Mouse (Mus musculus) midbrain, postnatal 0 days (tissue): Measurements from ENCODE around the gene Fitm2. TPM values are rescaled to one million over a fixed set of nuclear protein-coding genes. Genes with fewer than 3 reads are reported as not detected.
A peak's percentile ranks its signal among the peaks of the same experiment; 100 is the strongest.

Experiments
- ATAC-seq: fragments of 200-750 bp; cut with Nextera tagmentation; 2 replicates; pipeline ENCODE4 v1.8.0; 2017; ENCODE audit warnings: moderate number of reproducible peaks, mild to moderate bottlenecking, moderate TSS enrichment, moderate library complexity; ENCODE audit not compliant: low FRiP score
- DNase-seq: peaks from one replicate; pipeline ENCODE4 v3.0.0-alpha.2; 2015; ENCODE audit warnings: low spot score
- H3K27ac ChIP-seq: fragments of 300-500 bp; sonication (generic); 2 replicates; pipeline ENCODE4 v1.5.1; 2014; ENCODE audit warnings: low read depth, mild to moderate bottlenecking, low read length, mixed read lengths
- H3K27me3 ChIP-seq: fragments of 300-500 bp; sonication (generic); 2 replicates; pipeline ENCODE4 v1.6.1; 2014; ENCODE audit warnings: low read length, control low read depth, mixed read lengths; ENCODE audit not compliant: insufficient read depth
- H3K36me3 ChIP-seq: fragments of 300-500 bp; sonication (generic); 2 replicates; pipeline ENCODE4 v1.6.1; 2014; ENCODE audit warnings: low read length, control low read depth, mixed read lengths; ENCODE audit not compliant: insufficient read depth
- H3K4me1 ChIP-seq: fragments of 300-500 bp; sonication (generic); 2 replicates; pipeline ENCODE4 v1.6.1; 2014; ENCODE audit warnings: mild to moderate bottlenecking, control low read depth, antibody characterized with exemption, low read length, mixed read lengths; ENCODE audit not compliant: insufficient read depth
- H3K4me2 ChIP-seq: fragments of 300-500 bp; sonication (generic); 2 replicates; pipeline ENCODE4 v1.6.1; 2014; ENCODE audit warnings: low read depth, mild to moderate bottlenecking, low read length, mixed read lengths; ENCODE audit not compliant: poor library complexity, severe bottlenecking
- H3K4me3 ChIP-seq: fragments of 300-500 bp; sonication (generic); 2 replicates; pipeline ENCODE4 v1.5.1; 2014; ENCODE audit warnings: low read depth, mild to moderate bottlenecking, low read length, moderate library complexity
- H3K9ac ChIP-seq: fragments of 300-500 bp; sonication (generic); replicated peaks from 2 replicates; pipeline ENCODE4 v1.6.1; 2014; ENCODE audit warnings: mild to moderate bottlenecking, low read length, moderate library complexity, mixed read lengths; ENCODE audit not compliant: poor library complexity, severe bottlenecking
- H3K9me3 ChIP-seq: fragments of 300-500 bp; sonication (generic); 2 replicates; pipeline ENCODE4 v1.6.1; 2016; ENCODE audit warnings: low read length, control low read depth
- CTCF ChIP-seq: IDR thresholded peaks from 2 replicates; pipeline ENCODE4 v1.5.1; 2016; ENCODE audit warnings: antibody characterized with exemption, mild to moderate bottlenecking
- WGBS: fragments of 180-500 bp; shearing (Covaris S2); extraction: QIAGEN DNeasy Blood & Tissue Kit; methylation state at CpG from one replicate; pipeline ENCODE4 v1.1.7; 2014; 5-methylcytosine and 5-hydroxymethylcytosine counted together
- polyA plus RNA-seq: library from polyadenylated mRNA; unstranded; fragments of >200 nt; fragmentation: Nextera tagmentation; extraction: Ambion mirVana; gene quantifications from 2 replicates; pipeline ENCODE4 v1.2.1, GENCODE M21; 2015
- total RNA-seq: library from RNA; depleted of rRNA; stranded (reverse); fragments of >200 nt; gene quantifications from 2 replicates; pipeline ENCODE4 v1.2.3, GENCODE M21; 2014

The Fitm2 gene
- total and polyA plus RNA-seq, 2 experiments from 2014 or later, result 15.4 to 29.9 TPM

- no peak; the same call in 1 of the 2 replicates for ATAC-seq
Observed at GRCm38 (mm10) chr2:163481539-163482029, 9.2 kb upstream of the Fitm2 start.

DNA sequence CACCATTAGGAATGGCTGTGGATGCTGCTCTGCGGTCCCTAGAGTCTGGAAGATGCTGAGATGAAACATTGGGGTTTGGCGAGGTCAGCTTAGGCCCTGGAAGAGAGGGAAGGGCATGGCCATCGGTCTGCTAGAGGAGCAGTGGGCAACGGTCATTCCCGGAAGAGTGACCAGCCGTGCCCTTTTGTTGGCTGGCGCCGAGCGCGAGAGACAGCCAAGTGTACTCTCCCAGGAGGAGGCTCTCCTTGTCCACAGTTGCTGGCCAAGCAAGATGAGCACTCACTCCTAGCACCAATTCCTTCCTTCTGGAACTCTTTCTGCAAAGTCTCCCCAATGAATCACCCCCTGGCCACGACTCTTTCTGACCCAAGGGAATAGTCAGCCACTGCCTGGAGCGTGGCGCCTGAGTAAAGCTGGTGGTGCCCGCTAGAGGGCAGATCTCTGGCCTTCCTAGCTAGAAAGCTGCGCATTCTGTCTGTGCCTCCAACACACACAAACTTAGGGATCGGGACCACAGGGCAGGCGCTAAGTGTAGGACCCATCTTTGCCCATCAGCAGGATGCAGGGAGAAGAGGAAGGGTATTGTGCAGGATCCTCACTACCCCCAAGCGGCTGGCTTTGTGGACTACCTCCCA, 7.9 kb upstream of the Fitm2 start:
- WGBS, result 53% methylated on average over 18 of the region's 18 CpGs
- DNase-seq (no peak), ATAC-seq (no peak)
- TF ChIP-seq CTCF, result peak; percentile 46; the same call in 1 of the 2 replicates
- no peaks in the 10 kb centered on the region for H3K36me3 ChIP-seq
- H3K27me3 ChIP-seq, result peaks cover 8% of the 10 kb centered on the region; the same call in 1 of the 2 replicates
- H3K4me2 ChIP-seq, result no peak overlapping the region
- H3K4me3 ChIP-seq, result no peak overlapping the region
- no peak overlapping the region for H3K27ac ChIP-seq
- no peaks in the 10 kb centered on the region for H3K4me1 ChIP-seq
- no peak overlapping the region for H3K9ac ChIP-seq
- no peaks in the 10 kb centered on the region for H3K9me3 ChIP-seq

More at GRCm38 (mm10) chr2:163481539-163482029, 9.2 kb upstream of the Fitm2 start:
- H3K9me3 ChIP-seq, result no peaks in the 10 kb centered on the region
- TF ChIP-seq CTCF, result peak; percentile 56
- H3K4me3 ChIP-seq, result peak overlapping the region; percentile 23
- H3K36me3 ChIP-seq, result no peaks in the 10 kb centered on the region
- no peaks in the 10 kb centered on the region for H3K4me1 ChIP-seq
- H3K9ac ChIP-seq, result peak overlapping the region; percentile 52; the same call in 1 of the 2 replicates
- peaks cover 8% of the 10 kb centered on the region; the same call in 1 of the 2 replicates for H3K27me3 ChIP-seq
- DNase-seq, result no peak
- 5% methylated on average over 21 of the region's 21 CpGs for WGBS
- H3K27ac ChIP-seq, result no peak overlapping the region
- H3K4me2 ChIP-seq, result peak overlapping the region; percentile 49

DNA sequence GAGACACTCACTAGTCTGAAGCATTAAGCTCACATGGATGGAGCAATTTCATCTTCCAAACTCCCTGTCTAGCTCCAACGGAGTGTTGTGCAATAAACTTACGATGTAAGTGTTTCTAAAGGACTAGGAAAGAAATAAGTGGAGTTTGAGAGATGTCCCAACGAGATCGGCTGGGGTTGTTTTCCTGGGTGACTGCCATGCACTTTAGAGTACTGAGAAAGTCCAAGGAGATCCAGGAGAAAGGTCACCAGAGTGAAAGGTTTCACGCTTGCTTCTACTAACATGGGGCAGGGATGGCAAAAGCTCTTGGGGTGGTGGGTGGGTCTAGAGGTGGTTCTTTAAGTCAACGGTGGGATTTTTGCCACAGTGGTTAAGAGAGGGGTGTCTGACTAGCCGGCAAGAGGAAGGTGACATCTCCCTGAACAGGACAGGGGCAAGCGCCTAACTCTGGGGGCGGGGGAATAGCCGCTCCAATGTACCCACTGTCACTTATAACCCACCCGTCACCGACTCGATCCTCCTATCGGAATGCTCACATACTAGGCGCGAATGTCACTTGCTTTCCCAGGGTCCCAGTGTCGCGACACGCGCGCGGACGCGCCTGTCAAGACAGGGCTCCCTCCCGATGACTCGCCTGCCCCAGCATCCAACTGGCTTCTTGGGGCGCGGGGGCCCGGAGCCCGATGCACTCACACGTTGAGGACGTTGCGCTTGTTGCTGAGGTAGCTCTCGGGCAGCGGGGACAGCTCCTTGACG, 541 bp downstream of the Fitm2 start:
- H3K9ac ChIP-seq, result peak overlapping the region; percentile 73
- H3K36me3 ChIP-seq, result peaks cover 23% of the 10 kb centered on the region
- peak overlapping the region; percentile 86 for H3K4me2 ChIP-seq
- WGBS, result 5% methylated on average over 36 of the region's 36 CpGs
- H3K4me3 ChIP-seq, result peak overlapping the region; percentile 93
- TF ChIP-seq CTCF, result no peak
- H3K27ac ChIP-seq, result peak overlapping the region; percentile 75
- DNase-seq (no peak), ATAC-seq (peak; percentile 79)
- 0 out of 2 replicates have a peak, but pooled peaks cover 8% of the 10 kb centered on the region for H3K4me1 ChIP-seq
- H3K27me3 ChIP-seq, result no peaks in the 10 kb centered on the region; the same call in 1 of the 2 replicates
- H3K9me3 ChIP-seq, result no peaks in the 10 kb centered on the region

- H3K4me3 ChIP-seq, result peak overlapping the region; percentile 93; the same call in 1 of the 2 replicates
- 0 out of 2 replicates have a peak, but pooled peaks cover 8% of the 10 kb centered on the region for H3K4me1 ChIP-seq
- TF ChIP-seq CTCF, result no peak
- no peaks in the 10 kb centered on the region for H3K9me3 ChIP-seq
- no peak overlapping the region; the same call in 1 of the 2 replicates for H3K9ac ChIP-seq
- DNase-seq (no peak), ATAC-seq (no peak)
- H3K36me3 ChIP-seq, result peaks cover 29% of the 10 kb centered on the region
- H3K27ac ChIP-seq, result no peak overlapping the region
- H3K4me2 ChIP-seq, result peak overlapping the region; percentile 86
- H3K27me3 ChIP-seq, result no peaks in the 10 kb centered on the region; the same call in 1 of the 2 replicates
- 85% methylated on average over 3 of the region's 3 CpGs for WGBS
Observed at GRCm38 (mm10) chr2:163471136-163471535, 1.3 kb downstream of the Fitm2 start.

- Histone ChIP-seq H3K9me3 (no peaks in the 10 kb centered on the region), H3K4me1 (0 out of 2 replicates have a peak, but pooled peaks cover 8% of the 10 kb centered on the region), H3K4me2 (no peak overlapping the region), H3K27ac (no peak overlapping the region), H3K27me3 (no peaks in the 10 kb centered on the region; the same call in 1 of the 2 replicates), H3K9ac (no peak overlapping the region), H3K36me3 (peaks cover 29% of the 10 kb centered on the region), H3K4me3 (no peak overlapping the region)
- ATAC-seq (no peak), DNase-seq (no peak)
- TF ChIP-seq CTCF, result no peak
- WGBS, result 96% methylated on average over 15 of the region's 15 CpGs
Observed at GRCm38 (mm10) chr2:163469711-163470110, 2.7 kb downstream of the Fitm2 start.
